Mouse (Mus musculus) bone marrow, adult 2 months (tissue): ENCODE data around the gene Serpinb6a. TPM values are rescaled to one million over a fixed set of nuclear protein-coding genes. Genes with fewer than 3 reads are reported as not detected.

Experiments used
- H3K27ac ChIP-seq: fragments of 200-500 bp; 2 replicates; pipeline ENCODE4 v1.5.1; 2012; ENCODE audit warnings: low read depth, mild to moderate bottlenecking, control low read depth, inconsistent platforms, low read length; ENCODE audit not compliant: control insufficient read depth, poor library complexity, insufficient read depth
- H3K4me1 ChIP-seq: fragments of 200-500 bp; 2 replicates; pipeline ENCODE4 v1.6.1; 2011; ENCODE audit warnings: low read length; ENCODE audit not compliant: control insufficient read depth, insufficient read depth
- H3K4me3 ChIP-seq: fragments of 200-500 bp; replicated peaks from 2 replicates; pipeline ENCODE3; 2011; ENCODE audit warnings: mild to moderate bottlenecking, low read depth, low read length, control low read depth; ENCODE audit not compliant: control insufficient read depth
- CTCF ChIP-seq: fragments of 200-500 bp; IDR thresholded peaks from 2 replicates; pipeline ENCODE4 v1.5.1; 2011; ENCODE audit warnings: low read length, control low read depth; ENCODE audit not compliant: control insufficient read depth, insufficient read depth
- POLR2A ChIP-seq: fragments of 200-500 bp; IDR thresholded peaks from 2 replicates; pipeline ENCODE4 v1.6.1; 2011; ENCODE audit warnings: low read depth, mild to moderate bottlenecking, control low read depth, low read length, borderline replicate concordance; ENCODE audit not compliant: control insufficient read depth
- WGBS: fragments of 180-500 bp; shearing (Covaris S2); methylation state at CpG from one replicate; pipeline ENCODE4 v1.1.7; 2018; 5-methylcytosine and 5-hydroxymethylcytosine counted together
- polyA plus RNA-seq: library from polyadenylated mRNA; stranded (reverse); fragments of >200 nt; gene quantifications from 2 replicates; pipeline ENCODE4 v1.2.4, GENCODE M21; 2011; ENCODE audit warnings: low replicate concordance; ENCODE audit not compliant: missing spikeins, insufficient read depth, insufficient read length

Gene Serpinb6a
- polyA plus RNA-seq, 1 experiment = 87.2 TPM

- H3K27ac ChIP-seq = no peak overlapping the region
- H3K4me1 ChIP-seq = no peaks in the 10 kb centered on the region
- H3K4me3 ChIP-seq = no peak overlapping the region
- 91% methylated on average over 1 of the region's 1 CpGs for WGBS
- TF ChIP-seq CTCF (no peak), POLR2A (no peak)
Measured at GRCm38 (mm10) chr13:34018521-34018920, 15.9 kb upstream of the Serpinb6a start.

GRCm38 (mm10) chr13:34016927-34017569, 14.5 kb upstream of the Serpinb6a start:
- no peaks in the 10 kb centered on the region for H3K4me1 ChIP-seq
- no peak overlapping the region for H3K27ac ChIP-seq
- H3K4me3 ChIP-seq = no peak overlapping the region
- no peak for TF ChIP-seq POLR2A
- no peak for TF ChIP-seq CTCF
- 91% methylated on average over 9 of the region's 9 CpGs for WGBS

GRCm38 (mm10) chr13:34007234-34007633, 4.6 kb upstream of the Serpinb6a start:
- TF ChIP-seq POLR2A (no peak), CTCF (no peak)
- WGBS = 14% methylated on average over 2 of the region's 2 CpGs
- no peak overlapping the region for H3K27ac ChIP-seq
- H3K4me1 ChIP-seq = peaks cover 1% of the 10 kb centered on the region; the same call in 1 of the 2 replicates
- no peak overlapping the region for H3K4me3 ChIP-seq

- WGBS = under 1% methylated on average over 5 of the region's 5 CpGs
- peak overlapping the region; percentile 75 for H3K4me3 ChIP-seq
- peaks cover 1% of the 10 kb centered on the region; the same call in 1 of the 2 replicates for H3K4me1 ChIP-seq
- no peak for TF ChIP-seq POLR2A
- no peak for TF ChIP-seq CTCF
- H3K27ac ChIP-seq = peak overlapping the region; percentile 49; the same call in 1 of the 2 replicates
Measured at GRCm38 (mm10) chr13:34003058-34003457, 464 bp upstream of the Serpinb6a start.

- Histone ChIP-seq H3K4me3 (no peak overlapping the region), H3K27ac (no peak overlapping the region), H3K4me1 (no peaks in the 10 kb centered on the region)
- no peak for TF ChIP-seq POLR2A
- peak; percentile 51 for TF ChIP-seq CTCF
- 29% methylated on average over 1 of the region's 1 CpGs for WGBS
Measured at GRCm38 (mm10) chr13:33995197-33995596, 7.4 kb downstream of the Serpinb6a start.

- 79% methylated on average over 5 of the region's 5 CpGs for WGBS
- TF ChIP-seq POLR2A = no peak
- TF ChIP-seq CTCF = no peak
- no peaks in the 10 kb centered on the region for H3K4me1 ChIP-seq
- H3K4me3 ChIP-seq = no peak overlapping the region
- H3K27ac ChIP-seq = no peak overlapping the region
Measured at GRCm38 (mm10) chr13:33989625-33990024, 13.0 kb downstream of the Serpinb6a start.

- Histone ChIP-seq H3K4me1 (no peaks in the 10 kb centered on the region; the same call in 1 of the 2 replicates), H3K27ac (no peak overlapping the region), H3K4me3 (no peak overlapping the region)
- TF ChIP-seq CTCF = no peak
- no peak for TF ChIP-seq POLR2A
Measured at GRCm38 (mm10) chr13:33966574-33966973, 36.0 kb downstream of the Serpinb6a start.

- TF ChIP-seq CTCF (no peak), POLR2A (no peak)
- WGBS = 57% methylated on average over 4 of the region's 4 CpGs
- no peak overlapping the region for H3K4me3 ChIP-seq
- H3K27ac ChIP-seq = no peak overlapping the region
- H3K4me1 ChIP-seq = no peaks in the 10 kb centered on the region; the same call in 1 of the 2 replicates
Measured at GRCm38 (mm10) chr13:33966025-33966412, 36.6 kb downstream of the Serpinb6a start.
